19 mouse cellular contexts compared by ENCODE assay signal in the genomic region with DNA sequence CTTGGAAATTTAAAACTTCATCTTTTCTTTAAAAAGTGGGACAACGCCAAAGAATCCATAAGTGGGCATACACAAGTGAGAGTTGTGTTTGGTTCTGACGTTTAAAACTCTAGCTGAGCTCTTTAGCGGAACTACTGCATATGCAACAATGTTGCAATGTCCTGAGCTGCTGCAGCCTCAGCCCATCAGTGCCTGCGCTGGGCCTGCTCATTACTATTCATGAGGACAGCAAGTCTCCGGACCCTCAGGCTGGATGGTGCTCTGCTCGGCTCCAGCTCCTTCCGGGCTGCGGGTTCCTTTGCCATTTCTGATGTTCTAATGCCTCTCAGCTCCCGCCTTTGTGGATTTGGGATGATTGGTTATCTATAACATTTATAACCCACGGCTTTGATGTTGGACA.
DNase-seq lines count a peak whose midpoint lies in the region; ATAC-seq and TF ChIP-seq lines count a peak whose summit lies in the region.
"Had no signal": no experiment of that assay in that cellular context is flagged by ENCODE, and none has a peak within 500 bp of the region (broad histone marks: within the 10 kb centered on the region; RNA-seq: fewer than 3 reads in every experiment).

No protein-coding gene starts in this region.

- ATAC-seq in forebrain, embryonic 16.5 days = peak; percentile 50; the same call in 1 of the 2 replicates
- ATAC-seq in midbrain, embryonic 13.5 days = peak; percentile 76
- ATAC-seq in liver, postnatal 0 days = no peak
- ATAC-seq: CD4-positive, CD25-positive, alpha-beta regulatory T cell, adult 4 months had no signal

- peak; percentile 29 for DNase-seq in kidney, postnatal 10 days
- DNase-seq in kidney, adult 9 months = no peak
- peak; percentile 48 for DNase-seq in embryo, embryonic 11 days
- no peak for DNase-seq in liver, postnatal 0 days
- DNase-seq in frontal cortex, postnatal 25 days (ENCODE audit: low spot score in 2 of 2) = no peak
- DNase-seq: adrenal gland, adult 8-10 months; cerebellum, adult 8-10 months; gastrocnemius, adult 2 months; kidney, postnatal 14 days; layer of hippocampus, adult 9-11 months; lung, adult 18-20 months; thymus, postnatal 14 days had no signal

- H3K9me3 ChIP-seq in forebrain, embryonic 16.5 days (ENCODE audit: control insufficient read depth, low read length) = no peaks in the 10 kb centered on the region
- no peaks in the 10 kb centered on the region for H3K9me3 ChIP-seq in midbrain, embryonic 13.5 days
- no peaks in the 10 kb centered on the region for H3K9me3 ChIP-seq in liver, postnatal 0 days (ENCODE audit: low read length)
- H3K9me3 ChIP-seq: intestine, embryonic 15.5 days; limb, embryonic 15.5 days had no signal

- no peak for TF ChIP-seq CTCF in liver, postnatal 0 days (IDR thresholded peaks at IDR 0.05; ENCODE audit: low read depth)

- TF ChIP-seq EP300 in liver, postnatal 0 days (IDR thresholded peaks at IDR 0.05; ENCODE audit: low read depth) = no peak

- peaks cover 5% of the 10 kb centered on the region; the same call in 1 of the 2 replicates for H3K4me1 ChIP-seq in forebrain, embryonic 16.5 days (replicated peaks; ENCODE audit: control insufficient read depth, insufficient read depth, low read length)
- peaks cover 20% of the 10 kb centered on the region for H3K4me1 ChIP-seq in midbrain, embryonic 13.5 days (replicated peaks)
- H3K4me1 ChIP-seq in liver, postnatal 0 days (ENCODE audit: insufficient read depth) = no peaks in the 10 kb centered on the region
- H3K4me1 ChIP-seq: megakaryocyte, embryonic 14.5 days had no signal

- H3K9ac ChIP-seq in forebrain, embryonic 16.5 days (replicated peaks; ENCODE audit: low read depth, low read length) = no peak overlapping the region
- H3K9ac ChIP-seq in midbrain, embryonic 13.5 days (replicated peaks) = no peak overlapping the region
- H3K9ac ChIP-seq in liver, postnatal 0 days (replicated peaks) = no peak overlapping the region
- H3K9ac ChIP-seq: embryonic facial prominence, embryonic 12.5 days; intestine, embryonic 15.5 days; limb, embryonic 15.5 days had no signal

- H3K27me3 ChIP-seq in forebrain, embryonic 16.5 days (replicated peaks; ENCODE audit: control insufficient read depth, insufficient read depth, low read length) = no peaks in the 10 kb centered on the region
- no peaks in the 10 kb centered on the region for H3K27me3 ChIP-seq in midbrain, embryonic 13.5 days
- H3K27me3 ChIP-seq in liver, postnatal 0 days (ENCODE audit: insufficient read depth, low read length) = no peaks in the 10 kb centered on the region
- H3K27me3 ChIP-seq: embryonic facial prominence, embryonic 12.5 days; intestine, embryonic 15.5 days; limb, embryonic 15.5 days had no signal

- no peak overlapping the region for H3K4me2 ChIP-seq in forebrain, embryonic 16.5 days (ENCODE audit: low read length)
- H3K4me2 ChIP-seq in midbrain, embryonic 13.5 days (replicated peaks) = no peak overlapping the region
- no peak overlapping the region for H3K4me2 ChIP-seq in liver, postnatal 0 days (ENCODE audit: low read depth, low read length)
- H3K4me2 ChIP-seq: embryonic facial prominence, embryonic 12.5 days; intestine, embryonic 15.5 days; limb, embryonic 15.5 days had no signal

- WGBS in forebrain, embryonic 16.5 days = 35% methylated on average over 10 of the region's 10 CpGs
- WGBS in midbrain, embryonic 13.5 days = 31% methylated on average over 10 of the region's 10 CpGs
- WGBS in liver, postnatal 0 days (ENCODE audit: insufficient replicate concordance) = 48% methylated on average over 10 of the region's 10 CpGs

- H3K4me3 ChIP-seq in forebrain, embryonic 16.5 days (replicated peaks; ENCODE audit: low read length) = no peak overlapping the region
- no peak overlapping the region for H3K4me3 ChIP-seq in midbrain, embryonic 13.5 days (replicated peaks)
- H3K4me3 ChIP-seq in liver, postnatal 0 days (ENCODE audit: low read depth, low read length) = no peak overlapping the region
- H3K4me3 ChIP-seq: embryonic facial prominence, embryonic 12.5 days; gastrocnemius, adult 2 months; intestine, embryonic 15.5 days; limb, embryonic 15.5 days; megakaryocyte, embryonic 14.5 days had no signal

- H3K27ac ChIP-seq in forebrain, embryonic 16.5 days (ENCODE audit: low read length) = no peak overlapping the region
- no peak overlapping the region for H3K27ac ChIP-seq in midbrain, embryonic 13.5 days
- H3K27ac ChIP-seq in liver, postnatal 0 days (ENCODE audit: low read depth) = no peak overlapping the region
- H3K27ac ChIP-seq: embryonic facial prominence, embryonic 12.5 days; gastrocnemius, adult 2 months; intestine, embryonic 15.5 days had no signal

- no peaks in the 10 kb centered on the region for H3K36me3 ChIP-seq in forebrain, embryonic 16.5 days (ENCODE audit: control insufficient read depth, insufficient read depth)
- H3K36me3 ChIP-seq in midbrain, embryonic 13.5 days = no peaks in the 10 kb centered on the region
- H3K36me3 ChIP-seq in liver, postnatal 0 days (replicated peaks; ENCODE audit: insufficient read depth, low read length) = no peaks in the 10 kb centered on the region
- H3K36me3 ChIP-seq: embryonic facial prominence, embryonic 12.5 days; intestine, embryonic 15.5 days; limb, embryonic 15.5 days had no signal

Comparison
In these comparisons a context has a peak if more than half of its experiments do, and no peak if none do; other contexts are left out.
1. DNase-seq: peak in kidney, postnatal 10 days (single experiment) and embryo, embryonic 11 days (single experiment); none in kidney, adult 9 months (single experiment), liver, postnatal 0 days (single experiment) and frontal cortex, postnatal 25 days (0 of 2).